8 mouse cellular contexts compared by ENCODE assay signal in the genomic region with DNA sequence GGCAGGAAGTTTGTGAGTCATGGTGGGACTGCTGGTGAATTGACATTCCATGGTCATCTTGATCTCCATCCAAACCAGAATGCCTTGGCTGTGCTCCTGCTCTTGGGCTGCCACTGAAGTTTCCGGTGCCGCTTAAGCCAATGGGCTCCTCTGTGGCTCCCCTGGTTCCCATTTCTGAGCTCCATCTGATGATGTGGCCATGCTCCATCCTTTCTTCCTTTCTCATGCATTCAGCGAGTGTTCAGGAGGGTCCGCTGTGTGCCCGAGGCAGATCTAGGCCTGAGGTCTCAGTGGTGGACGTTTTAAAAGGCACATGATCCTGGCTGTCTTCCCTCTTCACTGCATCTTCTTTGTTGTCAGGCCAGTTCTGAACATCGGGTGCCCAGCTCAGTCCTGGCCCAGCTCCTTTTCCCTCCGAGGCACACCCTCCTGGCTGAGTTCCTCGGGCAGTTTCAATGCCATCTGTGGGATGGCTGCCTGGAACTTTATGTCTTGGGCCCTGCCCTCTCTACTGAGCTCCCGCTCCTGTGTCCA. TPM values are rescaled to one million over a fixed set of nuclear protein-coding genes. Genes with fewer than 3 reads are reported as not detected.
DNase-seq lines count a peak whose midpoint lies in the region; ATAC-seq and TF ChIP-seq lines count a peak whose summit lies in the region.

No protein-coding gene starts in this region.

- H3K4me3 ChIP-seq in hindbrain, embryonic 16.5 days (ENCODE audit: low read length), result no peak overlapping the region
- H3K4me3 ChIP-seq in hindbrain, embryonic 11.5 days (ENCODE audit: low read depth, low read length), result no peak overlapping the region
- no peak overlapping the region for H3K4me3 ChIP-seq in testis, adult 2 months (ENCODE audit: control insufficient read depth, low read depth, low read length)

- no peaks in the 10 kb centered on the region for H3K27me3 ChIP-seq in hindbrain, embryonic 16.5 days (replicated peaks; ENCODE audit: control insufficient read depth, insufficient read depth, low read length)
- no peaks in the 10 kb centered on the region for H3K27me3 ChIP-seq in hindbrain, embryonic 11.5 days (ENCODE audit: control insufficient read depth, insufficient read depth, low read length)
- H3K27me3 ChIP-seq in testis, adult 2 months (ENCODE audit: control insufficient read depth, insufficient read depth, low read length), result no peaks in the 10 kb centered on the region

- no peak overlapping the region for H3K4me2 ChIP-seq in hindbrain, embryonic 16.5 days (ENCODE audit: low read length)
- H3K4me2 ChIP-seq in hindbrain, embryonic 11.5 days (replicated peaks; ENCODE audit: low read depth, low read length), result no peak overlapping the region

- H3K36me3 ChIP-seq in hindbrain, embryonic 16.5 days (ENCODE audit: control insufficient read depth, insufficient read depth, low read length), result no peaks in the 10 kb centered on the region
- no peaks in the 10 kb centered on the region for H3K36me3 ChIP-seq in hindbrain, embryonic 11.5 days (ENCODE audit: control insufficient read depth, insufficient read depth, low read length)
- no peaks in the 10 kb centered on the region for H3K36me3 ChIP-seq in testis, adult 2 months (ENCODE audit: control insufficient read depth, insufficient read depth, low read length)

- intact Hi-C loops in left cerebral cortex, postnatal 36 days (cut with DNase I), result loop anchor here (5.0 kb wide), 1 partner anchor 36 kb away; no protein-coding TSS in a partner anchor

- no peak for TF ChIP-seq POLR2A in brain, embryonic 14.5 days (IDR thresholded peaks at IDR 0.05; ENCODE audit: borderline replicate concordance, extremely low read depth, insufficient read depth, insufficient read length, poor library complexity, severe bottlenecking)
- no peak for TF ChIP-seq POLR2A in testis, adult 2 months (IDR thresholded peaks at IDR 0.05; ENCODE audit: control insufficient read depth, low read depth, low read length)

- DNase-seq in hindbrain, embryonic 11.5 days (ENCODE audit: low spot score), result no peak
- peak; percentile 57 for DNase-seq in brain, embryonic 14.5 days (ENCODE audit: low read depth)
- peak; percentile 76 for DNase-seq in gastrocnemius, adult 18-20 months (ENCODE audit: low spot score)
- peak; percentile 55 to 61 for DNase-seq in left cerebral cortex, postnatal 36 days (ENCODE audit: low spot score in 2 of 2)
- no peak for DNase-seq in liver
- DNase-seq in urinary bladder, postnatal 25 days (ENCODE audit: low spot score), result no peak

- WGBS in hindbrain, embryonic 16.5 days, result 70% methylated on average over 10 of the region's 10 CpGs
- 86% methylated on average over 10 of the region's 10 CpGs for WGBS in hindbrain, embryonic 11.5 days

- H3K27ac ChIP-seq in hindbrain, embryonic 16.5 days (ENCODE audit: low read depth, low read length), result peak overlapping the region; percentile 56; the same call in 1 of the 2 replicates
- no peak overlapping the region for H3K27ac ChIP-seq in hindbrain, embryonic 11.5 days (ENCODE audit: low read depth, low read length)
- H3K27ac ChIP-seq in testis, adult 2 months (ENCODE audit: control insufficient read depth, insufficient read depth, low read depth, low read length), result peak overlapping the region; percentile 36

- H3K9me3 ChIP-seq in hindbrain, embryonic 16.5 days (ENCODE audit: control insufficient read depth, low read length), result no peaks in the 10 kb centered on the region
- no peaks in the 10 kb centered on the region for H3K9me3 ChIP-seq in hindbrain, embryonic 11.5 days (ENCODE audit: control insufficient read depth, low read length)

- no peak overlapping the region for H3K9ac ChIP-seq in hindbrain, embryonic 16.5 days (ENCODE audit: low read depth, low read length)
- H3K9ac ChIP-seq in hindbrain, embryonic 11.5 days (ENCODE audit: low read depth, low read length), result no peak overlapping the region

- no peaks in the 10 kb centered on the region for H3K4me1 ChIP-seq in hindbrain, embryonic 16.5 days (ENCODE audit: control insufficient read depth, insufficient read depth, low read depth, low read length)
- no peaks in the 10 kb centered on the region for H3K4me1 ChIP-seq in hindbrain, embryonic 11.5 days (replicated peaks; ENCODE audit: control insufficient read depth, insufficient read depth, low read length)
- H3K4me1 ChIP-seq in testis, adult 2 months (ENCODE audit: control insufficient read depth, insufficient read depth, low read length), result no peaks in the 10 kb centered on the region

- no peak for TF ChIP-seq CTCF in brain, embryonic 14.5 days (IDR thresholded peaks at IDR 0.05; ENCODE audit: borderline replicate concordance, extremely low read depth, insufficient read depth, insufficient read length)
- no peak for TF ChIP-seq CTCF in testis, adult 2 months (IDR thresholded peaks at IDR 0.05; ENCODE audit: control insufficient read depth, insufficient read depth, insufficient replicate concordance, low read depth, low read length)

- ATAC-seq in hindbrain, embryonic 16.5 days, result peak; percentile 97
- ATAC-seq in hindbrain, embryonic 11.5 days (ENCODE audit: low FRiP score), result no peak

RNA-seq across cellular contexts. Expression of a gene that starts 40.0 kb away (rescaled TPM):
- polyA plus RNA-seq in hindbrain, embryonic 16.5 days (2015; fragmentation: Nextera tagmentation; extraction: Ambion mirVana), result 2.8 and 3.4 TPM in 2 replicates
- 4.4 and 5.0 TPM in 2 replicates for polyA plus RNA-seq in hindbrain, embryonic 11.5 days (2014; fragmentation: Nextera tagmentation; extraction: Ambion mirVana)
- 0.73 and 1.7 TPM in 2 replicates for polyA plus RNA-seq in brain, embryonic 14.5 days (2012; rRNA removed)
- 1 to 10 TPM; 2.2 to 2.8 TPM for total RNA-seq in gastrocnemius, adult 18-20 months (2021)
- 10 to 100 TPM; 30.4 to 40.0 TPM for total RNA-seq in left cerebral cortex, postnatal 36 days (2021)
- 1.8 and 2.2 TPM in 2 replicates for polyA plus RNA-seq in testis, adult 2 months (2012; rRNA removed)

RNA-seq across cellular contexts. Expression of a gene that starts 51.6 kb away (rescaled TPM):
- 36.6 and 40.7 TPM in 2 replicates for polyA plus RNA-seq in hindbrain, embryonic 16.5 days (2015; fragmentation: Nextera tagmentation; extraction: Ambion mirVana)
- polyA plus RNA-seq in hindbrain, embryonic 11.5 days (2014; fragmentation: Nextera tagmentation; extraction: Ambion mirVana), result 92.6 TPM in 2 replicates
- polyA plus RNA-seq in brain, embryonic 14.5 days (2012; rRNA removed), result 52.1 and 63.7 TPM in 2 replicates
- 10 to 100 TPM; 30.0 to 31.1 TPM for total RNA-seq in gastrocnemius, adult 18-20 months (2021)
- total RNA-seq in left cerebral cortex, postnatal 36 days (2021), result 10 to 100 TPM; 52.6 to 75.4 TPM
- 29.5 and 29.9 TPM in 2 replicates for polyA plus RNA-seq in testis, adult 2 months (2012; rRNA removed)

Comparison
In these comparisons a context has a peak if more than half of its experiments do, and no peak if none do; other contexts are left out.
1. DNase-seq: peak in brain, embryonic 14.5 days (single experiment), gastrocnemius, adult 18-20 months (single experiment) and left cerebral cortex, postnatal 36 days (2 of 2); none in hindbrain, embryonic 11.5 days (single experiment), liver (single experiment) and urinary bladder, postnatal 25 days (single experiment).